Mouse (Mus musculus): ENCODE measurements at regions not wholly inside any gene's neighbourhood (a gene's known extent, or its start where the extent isn't known, plus 50 kb on each side); places are given as distances from the start of the nearest gene placed in this dataset.

GRCm38 (mm10) chr9:46938628-46939027, 59.9 kb upstream of the Gm4791 start:
- no peak for DNase-seq (ENCODE audit: low spot score in 2 of 2)

- no peak for DNase-seq (ENCODE audit: low spot score in 2 of 2)
These were observed 72.9 kb upstream of the Gm4791 start for GRCm38 (mm10) chr9:46925641-46926040.

- DNase-seq (ENCODE audit: low spot score in 2 of 2): no peak
These were observed 78.5 kb upstream of the Gm4791 start for GRCm38 (mm10) chr9:46920081-46920480.

- DNase-seq (ENCODE audit: low spot score in 2 of 2): no peak
These were observed 85.3 kb upstream of the Gm4791 start for GRCm38 (mm10) chr9:46913238-46913637.

GRCm38 (mm10) chr9:46909412-46910013, 89.0 kb upstream of the Gm4791 start:
- no peak for DNase-seq (ENCODE audit: low spot score in 2 of 2)

GRCm38 (mm10) chr9:46905081-46905480, 93.5 kb upstream of the Gm4791 start:
- no peak for DNase-seq (ENCODE audit: low spot score in 2 of 2)

- no peak for DNase-seq (ENCODE audit: low spot score in 2 of 2)
These were observed 94.9 kb upstream of the Gm4791 start for GRCm38 (mm10) chr9:46903491-46904220.

GRCm38 (mm10) chr9:46899283-46899682, 99.3 kb upstream of the Gm4791 start:
- no peak for DNase-seq (ENCODE audit: low spot score in 2 of 2)

- no peak for DNase-seq (ENCODE audit: low spot score in 2 of 2)
These were observed 100.4 kb upstream of the Gm4791 start for GRCm38 (mm10) chr9:46898120-46898519.

GRCm38 (mm10) chr9:46891829-46892228, 106.7 kb upstream of the Gm4791 start:
- DNase-seq (ENCODE audit: low spot score in 2 of 2): no peak

- DNase-seq (ENCODE audit: low spot score in 2 of 2): no peak
These were observed 108.4 kb upstream of the Gm4791 start for GRCm38 (mm10) chr9:46889933-46890662.

GRCm38 (mm10) chr9:46871211-46871994, 127.1 kb upstream of the Gm4791 start:
- no peak for DNase-seq (ENCODE audit: low spot score in 2 of 2)

GRCm38 (mm10) chr9:46863934-46864333, 134.6 kb upstream of the Gm4791 start:
- no peak for DNase-seq (ENCODE audit: low spot score in 2 of 2)

- no peak for DNase-seq (ENCODE audit: low spot score in 2 of 2)
These were observed 146.8 kb upstream of the Gm4791 start for GRCm38 (mm10) chr9:46851753-46852152.

- DNase-seq (ENCODE audit: low spot score in 2 of 2): no peak
These were observed 147.2 kb upstream of the Gm4791 start for GRCm38 (mm10) chr9:46851336-46851735.

GRCm38 (mm10) chr9:46845276-46845675, 153.3 kb upstream of the Gm4791 start:
- DNase-seq (ENCODE audit: low spot score in 2 of 2): no peak

- no peak for DNase-seq (ENCODE audit: low spot score in 2 of 2)
These were observed 154.8 kb upstream of the Gm4791 start for GRCm38 (mm10) chr9:46843781-46844180.

- no peak for DNase-seq (ENCODE audit: low spot score in 2 of 2)
These were observed 157.0 kb upstream of the Gm4791 start for GRCm38 (mm10) chr9:46841571-46841970.

- no peak for DNase-seq (ENCODE audit: low spot score in 2 of 2)
These were observed 163.3 kb upstream of the Gm4791 start for GRCm38 (mm10) chr9:46835261-46835660.

GRCm38 (mm10) chr9:46830746-46831560, 167.6 kb upstream of the Gm4791 start:
- no peak for DNase-seq (ENCODE audit: low spot score in 2 of 2)

- no peak for DNase-seq (ENCODE audit: low spot score in 2 of 2)
These were observed 168.2 kb upstream of the Gm4791 start for GRCm38 (mm10) chr9:46830316-46830715.
